Mouse (Mus musculus) WW6 (cell line): ENCODE data around the gene Ctsw.
A peak's percentile ranks its signal among the peaks of the same experiment; 100 is the strongest.

ENCODE experiments used
- DNase-seq: peaks from one replicate; pipeline ENCODE4 v3.0.0-alpha.2; 2013; ENCODE audit warnings: low read depth, low spot score

Gene Ctsw

DNA sequence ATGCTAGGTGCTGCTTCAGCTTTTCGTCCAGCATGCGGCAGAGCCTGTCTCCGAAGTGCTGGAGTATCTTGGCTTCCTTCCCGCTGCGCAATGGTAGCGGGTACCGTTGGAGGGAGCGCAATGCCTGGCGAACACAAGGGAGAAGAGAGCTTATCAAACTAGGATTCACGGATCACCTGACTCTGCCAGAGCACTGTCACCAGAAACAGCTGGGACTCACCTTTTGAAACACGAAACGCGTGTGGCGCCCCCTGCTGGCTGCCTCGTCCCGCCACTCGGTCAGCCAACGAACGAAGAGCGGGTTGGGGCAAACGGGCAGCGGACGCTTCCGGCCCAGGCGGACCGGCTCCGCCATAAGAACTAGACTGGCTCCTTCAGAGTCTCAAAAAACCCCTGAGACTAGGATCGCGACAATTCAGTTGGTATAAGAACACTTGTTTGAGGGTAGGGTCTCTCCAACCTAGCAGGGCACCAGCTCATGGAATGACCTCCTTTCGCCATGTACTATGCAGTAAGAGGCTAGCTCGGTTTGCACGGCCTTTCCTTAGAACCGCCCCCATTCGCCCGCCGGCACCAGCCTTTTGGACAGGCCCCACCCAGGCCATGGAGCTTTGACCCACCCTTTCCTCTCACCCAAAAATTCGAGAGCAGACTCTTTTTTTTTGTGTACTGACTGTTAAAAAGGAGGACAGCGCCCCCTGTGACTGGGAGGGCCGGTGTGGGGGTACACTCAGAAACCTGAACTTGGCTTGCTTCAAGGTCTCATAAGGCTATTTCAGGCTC is 19.7 kb upstream of the Ctsw start, which contains the start of gene Mus81:
Gene Mus81 (minus strand): TSS at position 635 of the 783 bp plus-strand sequence.
- DNase-seq = peak; percentile 81

GRCm38 (mm10) chr19:5486771-5487170 is 18.5 kb upstream of the Ctsw start:
- DNase-seq = no peak

- no peak for DNase-seq
These were observed 18.0 kb upstream of the Ctsw start for GRCm38 (mm10) chr19:5486286-5486685.

DNA sequence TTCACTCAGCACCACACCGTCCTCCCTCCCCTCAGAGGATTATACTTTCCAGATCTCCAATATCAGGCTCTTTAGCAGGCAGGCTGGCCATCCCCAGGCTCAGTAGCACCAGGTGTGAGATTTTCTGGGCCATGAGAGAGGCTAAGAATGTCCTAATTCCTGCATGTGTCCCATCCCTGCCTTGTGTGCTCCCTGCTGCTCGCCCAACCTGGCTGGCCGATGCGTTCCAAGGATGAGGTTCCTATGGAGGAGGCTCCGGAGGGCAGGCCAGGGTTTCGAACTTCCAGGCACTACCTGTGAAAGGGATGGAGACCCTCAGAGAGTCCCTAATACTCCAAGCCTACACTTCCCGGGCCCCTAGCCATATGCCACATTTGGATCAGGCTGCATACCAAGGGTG is 17.5 kb upstream of the Ctsw start:
- no peak for DNase-seq

DNA sequence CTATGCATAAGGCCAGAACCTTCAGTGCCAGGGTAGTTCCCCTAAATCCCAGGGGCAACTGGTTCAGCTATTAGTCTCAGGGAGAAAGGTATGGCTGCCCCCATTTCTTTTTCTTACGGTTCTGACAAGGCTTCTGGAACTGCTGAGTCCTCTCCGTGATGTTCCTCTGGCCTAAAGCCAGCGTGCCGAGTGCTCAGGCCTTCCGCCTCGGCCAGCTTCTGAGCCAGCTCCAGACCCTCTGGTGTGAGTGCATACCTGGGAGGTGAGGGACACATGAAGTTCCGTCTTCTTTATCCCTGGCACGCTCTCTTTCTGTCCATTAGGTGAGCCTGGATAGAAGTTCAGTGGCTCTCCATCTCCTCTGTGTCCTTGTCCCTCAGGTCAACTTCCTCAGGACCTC is 17.1 kb upstream of the Ctsw start:
- no peak for DNase-seq

GRCm38 (mm10) chr19:5484496-5484895 is 16.2 kb upstream of the Ctsw start:
- no peak for DNase-seq

GRCm38 (mm10) chr19:5483386-5484359 is 15.4 kb upstream of the Ctsw start:
- no peak for DNase-seq

DNA sequence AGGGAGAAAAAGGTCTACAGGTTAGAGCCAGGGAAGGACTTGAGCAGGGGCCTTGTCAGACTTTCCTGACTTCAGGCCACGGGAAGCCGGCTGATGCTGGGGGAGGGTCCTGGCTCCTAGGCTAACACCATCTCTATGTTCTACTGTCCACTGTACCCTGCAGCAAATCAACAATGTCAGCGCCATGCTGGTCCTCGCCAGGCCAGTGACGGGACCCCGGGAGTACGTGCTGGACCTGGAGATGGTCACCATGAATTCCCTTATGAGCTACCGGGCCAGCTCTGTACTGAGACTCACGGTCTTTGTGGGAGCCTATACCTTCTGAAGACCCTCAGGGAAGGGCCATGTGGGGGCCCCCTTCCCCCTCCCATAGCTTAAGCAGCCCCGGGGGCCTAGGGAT is 13.1 kb upstream of the Ctsw start:
- no peak for DNase-seq

DNA sequence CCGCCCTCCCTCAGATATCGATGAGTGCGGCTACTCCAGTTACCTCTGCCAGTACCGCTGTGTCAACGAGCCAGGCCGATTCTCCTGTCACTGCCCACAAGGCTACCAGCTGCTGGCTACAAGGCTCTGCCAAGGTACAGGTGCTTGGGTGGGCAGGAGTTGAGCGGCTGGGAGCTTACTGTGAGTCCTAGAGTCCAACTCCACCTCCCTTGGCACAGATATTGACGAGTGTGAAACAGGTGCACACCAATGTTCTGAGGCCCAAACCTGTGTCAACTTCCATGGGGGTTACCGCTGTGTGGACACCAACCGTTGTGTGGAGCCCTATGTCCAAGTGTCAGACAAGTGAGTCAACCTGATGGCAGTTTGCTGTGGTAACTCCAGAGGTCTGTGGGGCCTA is 11.7 kb upstream of the Ctsw start:
- DNase-seq = no peak

- no peak for DNase-seq
These were observed 9.5 kb upstream of the Ctsw start for GRCm38 (mm10) chr19:5477668-5478300.

DNA sequence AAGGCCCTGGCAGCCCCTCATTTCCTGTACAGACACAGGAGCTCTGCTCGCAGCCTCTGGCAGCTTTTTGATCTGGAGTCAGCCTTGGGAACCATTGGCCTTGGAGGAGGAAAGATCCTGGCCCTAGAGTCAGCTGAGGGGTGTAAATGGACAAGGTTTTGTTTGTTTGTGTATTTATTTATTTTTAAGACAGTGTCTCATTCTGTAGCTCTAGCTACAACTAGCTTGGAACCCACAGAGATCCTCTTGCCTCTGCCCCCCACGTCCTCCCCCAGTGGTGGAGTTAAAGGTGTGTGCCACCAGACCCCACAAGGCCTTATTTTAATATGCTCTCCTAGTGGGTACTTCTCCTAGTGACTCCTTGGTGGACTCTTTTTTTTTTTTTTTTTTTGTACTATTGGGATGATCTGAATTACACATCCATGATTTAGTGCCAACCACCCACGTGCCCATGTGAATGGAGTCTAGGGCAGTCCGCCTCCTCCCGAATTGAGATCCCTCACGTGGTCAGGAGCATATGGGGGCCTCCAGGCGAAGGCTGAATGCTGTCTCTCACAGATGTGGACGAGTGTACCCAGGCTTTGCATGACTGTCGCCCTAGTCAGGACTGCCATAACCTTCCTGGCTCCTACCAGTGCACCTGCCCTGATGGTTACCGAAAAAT is 8.8 kb upstream of the Ctsw start:
- no peak for DNase-seq

DNA sequence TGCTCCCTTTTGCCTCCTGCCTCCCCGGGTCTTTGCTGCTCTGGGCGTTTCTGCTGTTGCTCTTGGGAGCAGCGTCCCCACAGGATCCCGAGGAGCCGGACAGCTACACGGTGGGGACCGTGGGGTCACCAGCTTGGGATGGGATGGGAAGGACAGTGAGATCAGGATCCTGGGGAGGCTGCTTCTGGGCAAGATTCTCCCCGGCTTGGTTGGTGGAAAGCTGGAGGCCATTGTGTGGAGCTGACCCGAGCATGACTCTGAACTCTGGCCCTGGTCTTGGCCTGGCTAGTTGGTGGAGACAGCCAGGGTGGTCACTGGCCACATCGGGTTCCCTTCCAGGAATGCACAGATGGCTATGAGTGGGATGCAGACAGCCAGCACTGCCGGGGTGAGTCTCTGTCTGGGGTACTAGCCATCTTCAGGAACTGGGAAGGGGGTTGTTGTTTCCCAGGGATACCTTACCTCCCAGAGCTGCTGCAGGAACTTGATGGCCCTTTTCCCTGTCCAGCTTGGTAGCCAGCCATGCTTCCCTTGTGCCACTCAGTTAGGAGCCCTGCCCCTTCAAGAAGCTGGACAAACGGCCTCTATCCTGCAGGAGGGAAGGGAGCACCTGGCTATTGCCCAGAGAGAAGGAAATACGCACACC is 6.9 kb upstream of the Ctsw start:
- DNase-seq = no peak

- no peak for DNase-seq
These were observed 6.2 kb upstream of the Ctsw start for GRCm38 (mm10) chr19:5474281-5475068.

GRCm38 (mm10) chr19:5473720-5474119 is 5.4 kb upstream of the Ctsw start, which contains the start of gene Efemp2:
Gene Efemp2 (plus strand): TSS chr19:5473954.
- DNase-seq = no peak

DNA sequence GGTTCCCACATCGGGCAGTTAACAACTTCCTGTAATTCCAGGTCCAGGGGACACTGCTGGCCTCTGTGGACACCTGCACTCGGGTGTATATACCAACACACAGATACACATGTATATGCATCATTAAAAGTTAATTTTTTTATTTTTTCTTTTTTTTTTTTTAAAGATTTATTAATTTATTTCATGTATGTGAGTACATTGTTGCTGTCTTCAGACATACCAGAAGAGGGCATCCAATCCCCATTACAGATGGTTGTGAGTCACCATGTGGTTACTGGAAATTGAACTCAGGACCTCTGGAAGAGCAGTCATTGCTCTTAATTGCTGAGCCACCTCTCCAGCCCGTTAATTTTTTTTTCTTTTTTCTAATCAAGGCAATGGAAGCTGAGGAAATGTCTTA is 4.5 kb upstream of the Ctsw start:
- DNase-seq = no peak

GRCm38 (mm10) chr19:5471846-5472245 is 3.5 kb upstream of the Ctsw start:
- no peak for DNase-seq

DNA sequence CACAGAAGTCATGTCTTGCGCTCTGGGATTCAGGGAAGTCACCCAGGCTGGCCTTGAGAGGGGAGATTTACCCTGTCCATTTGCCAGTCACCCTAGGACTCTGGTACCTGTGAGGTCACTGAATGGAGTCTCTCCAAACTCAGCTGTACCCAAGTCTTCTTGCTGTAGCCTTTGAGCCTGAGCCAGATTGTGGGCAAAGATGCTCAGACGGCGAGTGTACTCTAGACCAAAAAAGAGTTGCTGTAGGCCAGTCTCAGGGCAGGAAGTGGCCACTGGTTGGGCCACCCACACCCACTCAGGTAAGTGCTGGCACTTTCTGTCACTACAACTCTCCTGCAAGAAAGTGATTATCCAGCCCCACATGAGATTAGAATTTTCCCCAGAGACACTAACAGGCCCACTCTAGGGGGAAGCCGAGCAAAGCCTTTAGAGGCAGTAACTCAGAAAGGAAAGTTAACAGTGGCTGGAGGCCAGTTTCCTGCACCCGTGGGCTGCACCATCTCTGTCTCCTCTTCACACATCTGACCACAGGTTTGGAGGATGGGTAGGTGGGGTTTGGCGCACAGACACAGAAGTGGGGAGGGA is 1.3 kb downstream of the Ctsw start:
- DNase-seq = no peak

GRCm38 (mm10) chr19:5465037-5465436 is 3.3 kb downstream of the Ctsw start:
- DNase-seq = no peak

DNA sequence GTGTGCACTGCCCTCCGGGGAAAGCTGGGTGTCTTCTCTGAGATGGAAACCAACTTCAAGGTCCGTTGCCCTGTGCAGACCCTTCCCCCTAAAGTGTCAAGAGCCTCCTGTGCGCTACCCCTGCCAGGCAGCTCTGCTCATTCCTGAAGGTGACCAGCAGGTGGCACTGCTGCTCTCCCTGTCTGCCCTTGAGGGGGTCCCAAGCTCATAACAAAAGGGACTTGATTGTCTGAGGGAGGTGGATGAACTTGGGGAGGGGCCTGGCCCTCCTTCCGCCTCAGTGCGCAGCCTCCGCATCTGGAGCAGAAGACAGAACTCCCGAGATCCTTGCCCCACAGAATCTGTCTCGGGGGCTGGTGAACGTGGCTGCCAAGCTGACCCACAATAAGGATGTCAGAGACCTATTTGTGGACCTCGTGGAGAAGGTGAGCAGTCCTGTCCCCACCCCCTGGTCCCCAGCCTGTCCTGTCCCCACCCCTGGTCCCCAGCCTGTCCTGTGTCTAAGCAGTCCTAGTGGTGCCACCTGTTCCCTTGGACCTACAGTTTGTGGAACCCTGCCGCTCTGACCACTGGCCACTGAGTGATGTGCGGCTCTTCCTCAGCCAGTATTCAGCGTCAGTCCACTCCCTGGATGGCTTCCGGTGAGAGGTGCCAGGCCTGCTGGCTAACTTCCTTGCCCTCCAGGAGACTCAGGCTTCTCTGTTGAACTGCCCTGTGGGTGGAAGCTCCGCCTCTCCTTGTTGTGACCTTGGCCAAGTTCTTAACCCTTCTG is 4.3 kb downstream of the Ctsw start:
- DNase-seq = peak; percentile 75
